Mouse (Mus musculus) R1 (cell line): ENCODE data around the gene Ripor2.

Source experiments
- DNase-seq: peaks from one replicate; pipeline ENCODE4 v3.0.0-alpha.2; 2018; ENCODE audit warnings: low read depth, low spot score

Gene Ripor2

DNA sequence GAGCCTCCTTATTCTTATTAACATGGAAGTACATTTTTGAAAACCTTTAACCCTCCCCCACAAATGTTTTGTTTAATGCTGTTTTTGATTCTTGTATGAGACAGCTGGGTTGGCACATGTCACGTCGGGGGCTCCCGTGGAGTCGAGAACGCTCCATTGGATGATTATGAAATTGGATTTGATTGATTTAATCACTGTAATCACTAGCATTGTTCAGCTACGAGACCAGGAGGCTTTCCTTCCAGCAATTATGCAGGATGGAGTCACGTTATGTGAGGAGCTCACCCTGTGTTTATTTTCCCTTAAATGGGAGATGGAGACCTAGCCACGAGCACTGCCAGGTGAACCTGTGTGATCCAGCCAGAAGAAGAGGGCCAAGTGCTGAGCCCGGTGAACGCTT, at the start of gene Ripor2:
TSS of gene Ripor2 (plus strand) at position 357 of the 400 bp plus-strand sequence.
- DNase-seq: no peak

DNA sequence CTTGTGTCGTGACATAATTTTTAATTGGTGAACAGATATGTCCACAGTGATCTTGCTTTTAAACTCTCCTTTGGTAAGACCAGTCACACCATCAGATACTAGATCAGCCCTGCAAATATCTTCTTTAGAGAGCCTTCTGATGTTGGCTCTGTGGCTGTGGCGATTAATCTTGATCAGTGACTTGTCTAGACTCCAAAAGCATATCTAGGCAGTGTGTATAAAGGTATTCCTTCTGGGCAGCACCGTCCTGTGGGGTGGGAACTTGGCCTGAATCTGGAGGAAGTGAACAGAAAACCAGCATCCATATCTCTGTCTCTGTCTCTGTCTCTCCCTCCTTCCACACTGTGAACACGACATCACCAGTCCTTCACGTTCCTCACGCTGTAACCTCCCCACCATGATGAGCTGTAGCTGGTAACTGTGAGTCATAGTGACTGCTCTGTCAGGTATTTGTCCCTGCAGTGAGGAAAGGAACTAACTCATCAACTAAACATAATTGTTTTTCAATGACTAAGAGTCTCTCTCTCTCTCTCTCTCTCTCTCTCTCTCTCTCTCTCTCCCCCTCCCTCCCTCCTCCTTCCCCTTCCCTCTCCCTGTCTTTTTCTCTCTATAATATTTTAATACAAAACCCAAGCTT, 45.3 kb upstream of the Ripor2 start:
- DNase-seq: no peak

DNA sequence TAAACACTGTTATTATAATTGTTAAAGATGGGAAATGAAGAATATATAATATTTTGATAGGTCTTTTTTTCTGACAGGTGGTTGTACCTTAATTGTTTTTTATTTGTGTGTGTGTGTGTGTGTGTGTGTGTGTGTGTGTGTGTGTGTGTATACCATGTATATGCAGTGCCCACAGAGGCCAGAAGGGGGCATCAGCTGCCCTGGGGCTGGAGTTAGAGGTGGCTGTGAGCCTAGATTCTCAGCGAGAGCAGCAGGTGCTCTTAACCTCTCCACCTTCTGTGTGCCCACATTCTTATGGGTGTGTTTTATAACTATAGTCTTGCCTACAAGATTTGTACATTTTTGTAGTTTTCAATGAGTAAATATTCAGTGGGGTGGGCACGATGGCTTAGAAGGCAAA, 44.0 kb upstream of the Ripor2 start:
- DNase-seq: peak; percentile 42

DNA sequence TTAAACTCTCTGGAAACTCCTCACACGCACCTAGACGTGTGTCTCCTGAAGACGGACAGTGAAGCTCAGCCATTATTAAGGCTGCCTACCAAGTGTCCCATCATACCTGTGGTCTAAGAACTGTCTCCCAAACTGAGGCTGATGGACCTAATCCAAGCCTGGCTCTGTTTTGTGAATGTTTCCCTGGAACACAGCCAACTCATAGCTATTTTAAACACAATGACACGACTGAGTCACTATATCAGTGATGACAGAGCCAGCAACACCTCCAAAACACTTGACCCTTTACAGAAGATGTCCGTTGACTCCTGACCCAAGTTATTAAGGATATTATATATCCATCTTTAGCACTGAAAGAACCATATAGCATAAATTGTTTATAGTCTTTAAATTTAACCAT, 43.0 kb upstream of the Ripor2 start:
- DNase-seq: no peak

DNA sequence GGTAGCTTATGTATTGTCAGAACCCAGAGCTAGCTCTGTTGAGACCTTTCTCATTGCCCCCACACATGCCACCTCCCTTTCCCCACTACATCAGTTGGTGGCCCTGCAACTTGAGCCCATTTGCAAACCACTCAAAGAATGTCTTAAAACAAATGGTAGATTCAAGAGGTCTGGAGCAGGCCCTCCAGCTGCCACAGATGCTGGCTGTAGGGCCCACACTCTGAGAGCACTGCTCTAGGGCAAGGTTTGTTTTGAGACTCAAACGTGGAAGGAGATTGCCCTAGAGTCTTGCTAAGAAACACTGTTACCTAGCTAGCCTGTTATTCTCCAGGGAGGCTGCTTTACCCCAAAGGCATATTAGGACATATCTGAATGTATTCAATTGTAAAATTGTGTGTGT, 36.3 kb upstream of the Ripor2 start:
- no peak for DNase-seq

DNA sequence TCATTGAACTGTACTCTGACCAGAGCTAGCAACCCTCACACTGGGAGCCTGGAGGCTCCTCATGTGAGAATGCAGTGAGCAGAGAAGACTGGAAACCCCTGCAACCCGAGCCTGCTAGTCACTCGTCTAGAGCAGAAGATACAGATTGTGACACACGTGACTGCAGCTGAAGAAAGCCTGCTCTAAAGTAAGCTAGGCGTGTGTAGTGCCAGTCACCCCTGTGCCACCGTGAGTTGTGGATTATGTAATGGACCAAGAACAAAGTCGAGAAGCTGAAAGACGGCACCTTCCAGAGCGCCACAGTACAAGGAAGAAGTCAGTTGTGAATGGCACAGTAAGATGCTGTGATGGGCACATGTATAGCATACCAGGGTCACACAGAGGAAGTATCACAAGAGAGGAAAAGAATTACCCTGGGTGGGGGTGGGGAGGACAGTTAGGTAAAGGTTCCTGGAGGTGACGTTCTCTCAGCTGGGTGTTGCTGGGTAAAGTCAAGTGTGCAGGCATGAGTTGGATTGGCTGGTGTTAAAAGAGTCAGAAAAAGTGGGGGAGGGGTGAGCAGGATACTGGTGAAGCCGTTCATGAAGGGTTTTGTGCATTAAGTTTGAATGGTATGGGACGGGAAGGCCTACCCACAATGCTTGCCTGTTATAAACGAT, 35.1 kb upstream of the Ripor2 start:
- DNase-seq: no peak

DNA sequence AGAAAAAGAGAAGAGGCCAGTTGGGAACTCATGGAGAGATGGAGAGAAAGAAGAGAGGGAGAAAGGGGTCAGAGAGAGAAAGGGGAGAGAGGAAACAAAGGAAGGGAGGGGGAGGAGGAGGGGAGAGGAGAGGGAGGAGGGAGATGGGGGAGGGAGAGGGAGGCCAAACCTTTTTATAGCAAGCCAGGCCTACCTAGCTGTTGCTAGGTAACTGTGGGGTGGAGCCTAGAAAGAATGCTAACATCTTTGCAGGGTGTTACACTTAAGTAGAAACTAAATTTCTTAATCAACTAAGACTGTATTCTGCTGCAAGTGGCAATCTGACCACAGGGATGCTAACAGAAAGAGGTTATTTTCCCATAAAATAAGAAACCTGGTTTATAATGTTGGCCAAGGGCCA, 33.1 kb upstream of the Ripor2 start:
- peak; percentile 73 for DNase-seq

DNA sequence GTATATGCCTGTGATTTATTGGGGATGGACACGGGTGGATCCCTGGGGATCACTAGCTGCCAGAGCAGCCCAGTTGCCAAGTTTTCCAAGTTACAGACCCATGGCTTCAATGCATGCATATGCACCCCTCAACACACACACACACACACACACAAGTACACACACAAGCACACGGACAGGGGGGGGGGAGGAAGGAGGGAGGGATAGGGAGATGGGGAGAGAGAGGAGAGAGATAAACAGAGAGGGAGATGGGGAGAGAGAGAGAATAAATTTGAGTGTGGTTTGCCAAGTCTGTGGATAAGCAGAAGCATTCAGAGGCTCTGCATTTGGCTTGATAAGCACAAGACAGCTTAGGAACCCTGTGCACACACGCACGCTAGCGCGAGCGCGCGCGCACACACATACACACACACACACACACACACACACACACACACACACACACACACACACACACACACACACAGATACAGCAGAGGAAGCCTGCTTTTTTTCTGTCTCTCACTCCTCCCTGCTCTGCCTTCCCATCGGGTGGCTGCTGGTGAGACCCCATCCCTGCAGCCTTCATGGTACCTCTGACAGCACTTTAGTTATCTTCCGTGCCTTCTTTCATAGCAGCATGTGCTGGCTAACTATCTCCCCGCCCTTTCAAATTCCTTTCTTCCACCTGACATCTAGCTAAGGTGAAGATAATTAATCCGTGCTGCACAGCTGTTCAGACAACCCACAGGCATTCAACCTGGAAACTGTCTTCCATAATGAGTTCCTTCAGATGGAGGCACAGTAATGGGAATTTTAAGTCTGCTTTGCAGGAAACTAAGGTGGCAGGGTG, 30.7 kb upstream of the Ripor2 start:
- no peak for DNase-seq

DNA sequence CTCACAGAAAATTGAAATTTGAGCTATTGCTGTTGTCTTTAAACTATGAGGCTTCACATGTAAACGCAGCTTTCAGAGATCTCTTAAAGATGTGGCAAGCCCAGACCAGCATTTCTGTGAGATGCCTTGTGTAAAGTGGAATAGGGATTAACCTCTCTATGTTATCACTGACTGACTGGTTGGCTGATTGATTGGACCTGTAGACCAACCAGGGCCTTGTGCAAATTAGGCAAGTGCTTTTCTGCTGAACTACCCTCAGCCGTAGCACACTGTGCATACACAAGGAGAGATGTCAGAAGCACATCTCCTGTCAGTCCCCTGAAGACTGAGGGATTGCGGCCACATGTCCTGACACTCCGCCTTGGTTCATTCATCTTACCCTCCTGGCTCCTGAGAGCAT, 29.9 kb upstream of the Ripor2 start:
- DNase-seq: no peak

DNA sequence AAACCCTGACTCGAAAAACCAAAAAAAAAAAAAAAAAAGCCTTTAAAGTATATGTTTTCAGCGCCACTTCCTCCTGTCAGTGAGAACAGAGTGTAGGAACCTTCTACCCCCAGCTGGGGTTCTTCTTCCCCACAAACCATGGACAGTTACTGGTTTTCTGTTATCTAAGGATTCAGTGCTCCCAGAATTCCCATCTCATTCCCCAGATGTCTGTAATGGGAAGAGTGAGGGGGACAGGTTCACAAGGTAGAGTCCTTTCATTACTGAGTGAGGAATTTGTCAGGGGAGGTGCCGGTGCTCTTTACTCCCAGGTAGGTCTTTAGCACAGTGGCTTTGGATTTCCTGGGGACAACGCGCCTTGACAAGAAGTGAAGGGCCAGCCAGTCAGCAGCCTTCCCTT, 20.6 kb upstream of the Ripor2 start:
- DNase-seq: no peak

DNA sequence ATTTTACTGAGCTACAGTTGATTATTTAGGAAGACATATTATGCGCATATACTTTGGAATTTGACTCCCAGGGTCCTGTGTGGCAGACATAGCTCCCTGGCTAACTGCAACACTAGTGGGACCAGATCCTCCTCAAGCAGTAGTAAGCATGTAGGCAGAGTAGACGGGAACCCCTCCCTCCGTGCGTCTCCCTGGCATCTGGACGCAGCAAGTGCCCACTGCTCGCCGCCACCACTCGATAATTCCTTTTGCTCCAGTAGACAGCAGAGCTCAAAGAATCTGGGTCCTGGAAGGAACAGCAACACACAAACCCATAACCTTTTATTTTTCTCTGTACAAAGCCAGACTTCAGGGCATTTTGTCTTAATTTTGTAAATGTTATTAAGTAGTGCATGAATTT, 17.3 kb upstream of the Ripor2 start:
- no peak for DNase-seq

DNA sequence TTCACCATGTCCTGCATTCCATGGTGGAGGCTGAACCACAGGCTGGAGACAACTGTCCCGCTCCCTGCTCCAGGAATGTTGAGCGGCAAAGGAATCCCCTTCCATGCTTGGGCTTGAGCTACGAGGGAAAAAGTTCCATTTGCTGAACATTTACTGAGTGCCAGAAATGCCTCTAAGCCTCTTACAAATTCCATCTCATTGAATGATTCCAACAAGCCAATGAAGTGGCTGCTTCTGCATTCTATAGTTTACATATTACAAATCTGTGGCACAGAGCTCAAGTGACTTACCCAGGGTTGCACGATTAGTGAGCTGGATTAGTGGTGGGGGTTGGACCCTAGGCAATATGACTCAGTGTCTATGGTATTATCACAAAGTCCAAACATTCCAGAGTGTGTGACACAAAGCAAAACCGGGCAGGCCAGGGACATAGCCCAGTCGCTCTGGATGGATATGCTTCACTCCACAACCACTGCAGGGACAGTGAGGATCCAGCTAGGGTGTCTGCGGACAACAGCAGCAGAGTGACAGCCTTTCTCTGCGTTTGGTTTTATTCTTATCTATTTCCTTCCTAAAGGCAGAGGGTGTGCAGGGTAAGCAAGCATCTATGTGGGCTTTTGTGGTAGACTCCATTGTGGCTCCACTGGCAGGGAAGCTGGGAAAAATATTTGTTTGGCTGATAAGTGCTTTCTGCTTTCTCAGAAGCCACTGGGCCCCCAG, 16.6 kb upstream of the Ripor2 start:
- DNase-seq: peak; percentile 46

DNA sequence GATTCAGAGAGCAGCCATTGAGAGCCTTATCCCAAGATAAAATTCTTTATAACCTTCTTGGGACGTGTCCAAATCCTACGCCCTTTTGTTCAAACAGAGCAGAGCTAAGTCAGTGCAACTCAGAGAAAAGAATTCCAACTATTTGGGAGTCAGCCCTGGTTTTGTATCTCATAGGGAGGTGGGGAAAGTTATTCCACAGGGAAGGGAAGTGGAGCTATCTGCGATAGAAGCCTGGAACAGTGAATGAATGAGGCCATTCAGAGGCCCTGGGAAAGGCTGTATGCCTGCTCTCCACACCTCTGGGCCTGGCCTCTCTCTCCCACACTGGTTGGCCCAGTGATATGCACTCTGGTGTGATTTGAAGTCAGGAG, 16.1 kb upstream of the Ripor2 start:
- DNase-seq: peak; percentile 86

DNA sequence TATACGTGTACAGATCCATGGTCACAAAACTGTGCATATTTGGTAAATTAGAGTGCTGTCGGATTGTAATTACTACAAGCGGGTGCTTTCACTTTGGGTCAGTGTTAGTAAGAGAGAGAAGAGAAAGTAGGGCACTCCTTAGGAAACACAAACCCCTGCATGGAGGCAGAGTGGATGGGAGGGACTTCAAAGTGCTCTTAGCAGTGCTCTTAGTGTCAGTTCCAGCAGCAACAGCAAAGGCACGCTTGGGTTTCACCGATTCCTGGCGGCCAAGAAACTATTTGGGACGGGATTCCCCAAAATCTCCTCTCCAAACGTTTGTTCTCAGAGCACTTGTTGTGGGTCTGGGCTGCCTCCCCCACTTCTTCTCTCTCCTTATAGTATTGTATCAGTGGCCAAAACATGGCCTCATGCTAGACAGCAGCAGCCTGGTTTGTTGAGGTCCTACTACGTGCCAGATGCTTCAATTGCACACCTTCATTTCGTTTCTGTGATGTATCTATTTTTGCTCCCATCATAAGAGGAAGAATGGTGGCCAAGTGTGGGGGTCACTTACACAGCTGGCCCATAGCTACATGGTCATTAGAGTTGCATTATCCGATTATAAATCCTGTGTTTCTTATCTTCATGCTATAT, 14.7 kb upstream of the Ripor2 start:
- no peak for DNase-seq

DNA sequence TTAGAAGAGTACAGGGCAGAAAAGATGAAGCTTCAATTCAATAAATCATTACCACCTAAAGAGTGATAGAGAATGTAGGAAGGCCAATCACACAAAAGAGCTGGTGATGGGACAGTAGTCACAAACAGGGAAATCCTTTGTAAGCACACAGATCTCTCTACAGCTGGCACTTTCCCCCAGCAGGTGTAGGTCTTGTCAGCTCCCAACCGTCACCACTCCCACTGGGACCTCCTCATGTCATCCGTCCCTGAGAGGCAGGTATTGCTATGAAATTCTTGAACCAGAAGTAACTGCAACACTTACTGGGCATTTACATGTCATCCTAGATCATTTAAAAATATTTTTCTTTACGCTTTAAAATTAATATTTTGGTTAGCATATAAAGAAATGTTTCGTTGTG, 12.9 kb upstream of the Ripor2 start:
- no peak for DNase-seq

DNA sequence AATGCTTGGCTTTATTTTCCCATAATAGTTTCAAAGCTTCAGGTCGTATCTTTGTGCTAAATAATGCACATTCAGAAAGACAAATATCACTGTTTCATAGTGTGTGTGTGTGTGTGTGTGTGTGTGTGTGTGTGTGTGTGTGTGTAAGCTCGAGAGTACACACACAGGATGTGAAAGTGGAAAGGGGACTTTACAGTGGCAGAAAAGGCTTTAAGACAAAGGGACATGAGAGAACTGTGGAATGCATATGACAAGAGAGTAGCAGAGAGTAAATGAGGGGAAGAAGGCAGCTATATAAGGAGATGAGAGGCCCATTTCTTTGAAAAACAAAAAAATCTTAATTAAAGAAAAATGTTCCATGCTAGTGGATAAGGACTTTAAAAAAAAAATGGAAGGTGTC, 11.3 kb upstream of the Ripor2 start:
- DNase-seq: no peak

DNA sequence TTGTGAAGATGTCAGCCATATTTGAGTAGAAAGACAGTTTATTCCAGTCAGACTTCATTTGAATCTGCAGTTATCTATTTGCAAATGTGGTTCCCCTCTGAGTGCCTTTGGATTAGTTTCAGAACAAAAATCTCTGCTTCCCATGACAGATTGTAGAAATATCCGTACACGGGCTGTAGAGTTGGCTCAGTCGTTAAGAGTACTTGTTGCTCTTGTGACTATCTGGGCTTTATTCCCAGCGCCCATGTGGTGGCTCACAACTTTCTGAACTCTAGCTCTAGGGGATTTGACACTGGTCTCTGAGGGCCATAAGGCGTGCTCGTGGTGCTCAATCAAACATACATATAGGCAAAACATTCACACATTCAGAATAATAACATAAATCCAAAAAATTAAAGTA, 10.1 kb upstream of the Ripor2 start:
- DNase-seq: no peak

DNA sequence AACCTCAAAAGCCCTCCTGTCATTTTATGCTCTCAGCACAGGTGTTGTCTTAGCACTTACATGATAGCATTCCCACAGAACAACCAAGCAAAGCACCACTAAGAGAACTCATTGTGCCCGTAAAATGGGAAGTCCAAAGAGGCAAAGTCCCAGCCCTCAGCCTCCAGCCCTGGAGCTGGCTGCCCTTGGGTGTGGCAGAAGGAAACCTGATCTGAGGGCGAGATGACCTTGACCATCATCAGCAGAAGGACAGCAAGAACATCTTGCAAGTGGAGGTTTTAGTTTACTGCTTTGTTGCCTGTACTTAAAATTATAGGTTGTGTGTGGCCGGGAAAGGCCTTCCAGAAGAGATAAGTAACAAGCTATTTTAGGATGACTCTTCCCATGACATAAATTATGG, 6.9 kb upstream of the Ripor2 start:
- DNase-seq: no peak

DNA sequence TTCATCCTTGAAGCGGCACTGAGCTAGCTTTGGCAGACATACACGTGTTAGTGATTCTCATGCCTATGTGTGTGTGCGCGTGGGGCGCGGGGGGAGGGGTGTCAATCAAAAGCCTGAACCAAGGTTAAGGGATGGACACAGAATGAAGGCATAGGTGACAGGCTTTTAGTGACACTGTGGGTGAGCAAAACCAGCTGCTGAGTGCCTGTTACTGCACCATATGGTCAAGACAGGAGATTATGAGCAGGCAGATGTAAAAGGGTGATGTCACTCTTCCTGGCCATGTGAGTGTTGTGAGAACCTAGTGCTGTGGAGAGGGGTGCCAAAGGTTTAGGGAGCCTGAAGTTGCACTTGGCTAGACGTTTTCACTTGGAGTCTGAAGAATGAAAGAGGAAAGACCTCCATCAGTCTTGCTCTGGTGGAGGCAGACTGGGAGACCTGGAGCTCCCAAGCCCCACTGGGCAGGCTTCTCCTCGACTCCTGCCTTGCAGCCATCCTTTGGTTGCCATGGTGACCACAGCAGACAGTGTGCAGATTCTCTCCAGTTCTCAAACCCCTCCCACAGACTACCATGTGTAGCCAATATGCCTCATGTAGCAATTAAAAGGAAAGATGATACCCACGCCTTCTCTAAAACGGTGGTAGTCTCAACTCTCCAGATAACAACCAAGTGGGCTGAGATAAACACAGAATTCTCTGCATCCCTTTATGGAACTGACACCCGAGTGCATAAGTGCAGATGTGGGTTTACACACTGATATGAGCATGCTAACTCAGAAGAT, 5.5 kb upstream of the Ripor2 start:
- DNase-seq: peak; percentile 70

DNA sequence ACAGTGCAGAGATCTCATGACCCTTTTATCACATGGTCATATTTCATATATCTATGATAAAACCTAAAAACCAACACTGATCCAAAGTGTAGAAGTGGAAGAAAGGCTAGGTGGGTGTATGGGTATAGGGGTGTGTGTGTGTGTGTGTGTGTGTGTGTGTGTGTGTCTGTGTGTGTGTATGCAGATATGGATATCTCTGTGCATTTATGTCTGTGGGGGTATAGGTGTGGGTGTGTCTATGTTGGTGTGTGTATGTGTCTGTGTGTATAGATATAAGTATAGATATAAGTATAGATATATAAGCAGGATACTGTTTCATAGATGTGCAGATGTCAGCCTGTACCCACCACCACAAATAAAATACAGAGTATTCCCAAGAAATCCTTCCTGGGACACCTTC, 3.7 kb upstream of the Ripor2 start:
- no peak for DNase-seq

DNA sequence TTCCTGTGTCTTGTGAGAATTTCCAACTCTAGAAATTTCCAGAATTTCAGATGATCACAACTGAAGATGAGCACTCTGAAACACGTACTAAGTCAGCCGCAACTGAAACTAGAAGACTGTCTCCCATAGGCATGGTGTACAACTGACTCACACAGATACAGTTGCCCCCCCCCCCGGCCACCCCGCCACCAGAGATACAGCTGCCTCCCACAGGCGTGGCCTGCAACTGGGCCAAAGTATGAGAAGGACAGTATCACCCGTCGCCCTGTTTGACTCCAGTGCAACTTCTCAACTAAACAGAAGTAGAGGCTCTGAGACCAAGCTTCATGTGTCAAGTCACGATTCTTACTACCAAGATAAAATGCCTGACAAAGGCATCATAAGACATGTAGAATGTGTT, 1.2 kb upstream of the Ripor2 start:
- no peak for DNase-seq
